Mouse (Mus musculus): Measurements from ENCODE around the gene Atp11a. TPM values are rescaled to one million over a fixed set of nuclear protein-coding genes. Genes with fewer than 3 reads are reported as not detected.

Gene Atp11a
- total and polyA plus RNA-seq, 3 experiments = 20.9 to 39.7 TPM; not detected in 1

DNA sequence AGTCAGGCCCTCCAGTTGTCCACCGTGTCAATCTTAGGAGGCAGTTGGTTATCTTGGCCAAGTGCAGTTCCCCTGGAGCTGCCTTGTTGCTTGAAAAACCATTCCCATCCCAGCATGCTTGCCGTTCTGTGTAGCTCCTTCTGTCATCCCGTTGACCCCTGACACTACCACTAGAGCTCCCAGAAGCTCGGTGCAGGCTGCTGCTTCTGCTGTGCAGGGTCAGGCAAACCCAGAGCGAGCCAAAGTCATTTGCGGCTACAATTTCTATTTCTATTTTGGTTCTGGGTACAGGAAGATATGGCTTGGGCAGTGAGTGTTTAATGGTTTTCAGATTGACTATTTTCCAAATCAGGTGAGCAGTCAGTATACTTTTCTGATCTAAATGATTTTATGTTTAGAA lies 43.0 kb downstream of the Atp11a start:
- Histone ChIP-seq H3K27me3 (ENCODE audit: control insufficient read depth in 1 of 2, insufficient read depth in 2 of 2, low read length in 2 of 2) (no peaks in the 10 kb centered on the region), H3K36me3 (ENCODE audit: control insufficient read depth in 1 of 2, insufficient read depth in 2 of 2, low read length in 2 of 2) (no peaks in the 10 kb centered on the region), H3K9ac (ENCODE audit: control insufficient read depth, low read depth, low read length, poor library complexity, severe bottlenecking) (no peak overlapping the region), H3K4me3 (ENCODE audit: control insufficient read depth in 1 of 2, insufficient read depth in 1 of 2, low read depth in 2 of 2, low read length in 2 of 2) (no peak overlapping the region), H3K4me1 (ENCODE audit: control insufficient read depth in 1 of 2, insufficient read depth in 2 of 2, low read length in 2 of 2) (no peaks in the 10 kb centered on the region), H3K79me2 (ENCODE audit: control insufficient read depth, insufficient read depth, low read length, poor library complexity) (no peaks in the 10 kb centered on the region), H3K9me3 (replicated peaks; ENCODE audit: insufficient read depth, low read length) (no peaks in the 10 kb centered on the region), H3K27ac (ENCODE audit: control insufficient read depth, low read depth, low read length) (no peak overlapping the region)
- TF ChIP-seq POLR2A (IDR thresholded peaks at IDR 0.05; ENCODE audit: control insufficient read depth in 1 of 2, insufficient read depth in 1 of 2, low read depth in 1 of 2, low read length in 2 of 2, poor library complexity in 1 of 2) (no peak), USF2 (IDR thresholded peaks at IDR 0.05; ENCODE audit: borderline replicate concordance in 1 of 2, insufficient read depth in 1 of 2, low read depth in 1 of 2, low read length in 2 of 2) (no peak), CTCF (IDR thresholded peaks at IDR 0.05 in 2 of 3, conservative IDR thresholded peaks at IDR 0.05 in 1 of 3; ENCODE audit: control insufficient read depth in 1 of 3, insufficient read depth in 1 of 3, low read depth in 2 of 3, low read length in 3 of 3, poor library complexity in 1 of 3, severe bottlenecking in 1 of 3) (no peak), CHD2 (IDR thresholded peaks at IDR 0.05; ENCODE audit: low read length) (no peak), RAD21 (IDR thresholded peaks at IDR 0.05; ENCODE audit: low read depth, low read length) (no peak), ZC3H11A (IDR thresholded peaks at IDR 0.05; ENCODE audit: low read depth, low read length) (no peak), ELF1 (IDR thresholded peaks at IDR 0.05; ENCODE audit: low read depth, low read length) (no peak), ZMIZ1 (IDR thresholded peaks at IDR 0.05; ENCODE audit: low read depth, low read length) (no peak), ETS1 (IDR thresholded peaks at IDR 0.05; ENCODE audit: low read depth, low read length) (no peak), MAX (IDR thresholded peaks at IDR 0.05; ENCODE audit: low read length) (no peak), POLR2AphosphoS2 (IDR thresholded peaks at IDR 0.05; ENCODE audit: low read length) (no peak), JUND (IDR thresholded peaks at IDR 0.05; ENCODE audit: low read depth, low read length) (no peak), MEF2A (IDR thresholded peaks at IDR 0.05; ENCODE audit: extremely low read depth, insufficient replicate concordance, low read depth, low read length, poor library complexity, severe bottlenecking) (no peak), USF1 (IDR thresholded peaks at IDR 0.05; ENCODE audit: low read depth, low read length) (no peak), TBP (IDR thresholded peaks at IDR 0.05; ENCODE audit: low read depth, low read length) (no peak)
- no peak for DNase-seq (ENCODE audit: low read depth, low spot score)

GRCm38 (mm10) chr8:12800246-12800645 lies 43.4 kb downstream of the Atp11a start:
- Histone ChIP-seq H3K9me3 (replicated peaks; ENCODE audit: insufficient read depth, low read length) (no peaks in the 10 kb centered on the region), H3K4me1 (ENCODE audit: control insufficient read depth in 1 of 2, insufficient read depth in 2 of 2, low read length in 2 of 2) (no peaks in the 10 kb centered on the region), H3K27me3 (ENCODE audit: control insufficient read depth in 1 of 2, insufficient read depth in 2 of 2, low read length in 2 of 2) (no peaks in the 10 kb centered on the region), H3K9ac (ENCODE audit: control insufficient read depth, low read depth, low read length, poor library complexity, severe bottlenecking) (no peak overlapping the region), H3K27ac (ENCODE audit: control insufficient read depth, low read depth, low read length) (no peak overlapping the region), H3K4me3 (ENCODE audit: control insufficient read depth in 1 of 2, insufficient read depth in 1 of 2, low read depth in 2 of 2, low read length in 2 of 2) (no peak overlapping the region), H3K79me2 (ENCODE audit: control insufficient read depth, insufficient read depth, low read length, poor library complexity) (no peaks in the 10 kb centered on the region), H3K36me3 (ENCODE audit: control insufficient read depth in 1 of 2, insufficient read depth in 2 of 2, low read length in 2 of 2) (no peaks in the 10 kb centered on the region)
- TF ChIP-seq MAZ (IDR thresholded peaks at IDR 0.05; ENCODE audit: low read depth, low read length) (no peak), CHD1 (IDR thresholded peaks at IDR 0.05; ENCODE audit: low read depth, low read length) (no peak), SMC3 (IDR thresholded peaks at IDR 0.05; ENCODE audit: low read depth, low read length) (no peak), RCOR1 (IDR thresholded peaks at IDR 0.05; ENCODE audit: low read depth, low read length) (no peak), GATA1 (IDR thresholded peaks at IDR 0.05; ENCODE audit: low read depth, low read length) (no peak), ZC3H11A (IDR thresholded peaks at IDR 0.05; ENCODE audit: low read depth, low read length) (no peak), MAFK (IDR thresholded peaks at IDR 0.05; ENCODE audit: borderline replicate concordance, low read depth, low read length) (no peak), GABPA (IDR thresholded peaks at IDR 0.05; ENCODE audit: low read depth, low read length) (no peak), E2F4 (IDR thresholded peaks at IDR 0.05; ENCODE audit: borderline replicate concordance, low read depth, low read length) (no peak), MYC (IDR thresholded peaks at IDR 0.05; ENCODE audit: low read depth, low read length) (no peak), ZMIZ1 (IDR thresholded peaks at IDR 0.05; ENCODE audit: low read depth, low read length) (no peak), MEF2A (IDR thresholded peaks at IDR 0.05; ENCODE audit: extremely low read depth, insufficient replicate concordance, low read depth, low read length, poor library complexity, severe bottlenecking) (no peak)
- DNase-seq (ENCODE audit: low read depth, low spot score) = no peak
